Mouse (Mus musculus) kidney, embryonic 16.5 days (tissue): ENCODE measurements around the gene Atp10a. TPM values are rescaled to one million over a fixed set of nuclear protein-coding genes. Genes with fewer than 3 reads are reported as not detected.

Experiments used
- ATAC-seq: fragments of 200-750 bp; cut with Nextera tagmentation; 2 replicates; pipeline ENCODE4 v1.8.0; 2017; ENCODE audit warnings: moderate TSS enrichment; ENCODE audit not compliant: low FRiP score, low TSS enrichment
- H3K27ac ChIP-seq: fragments of 300-500 bp; sonication (generic); 2 replicates; pipeline ENCODE4 v1.5.1; 2014; ENCODE audit warnings: low read length
- H3K27me3 ChIP-seq: fragments of 300-500 bp; sonication (generic); 2 replicates; pipeline ENCODE4 v1.6.1; 2014; ENCODE audit warnings: low read length, control low read depth, mixed read lengths; ENCODE audit not compliant: insufficient read depth
- H3K36me3 ChIP-seq: fragments of 300-500 bp; sonication (generic); 2 replicates; pipeline ENCODE4 v1.6.1; 2014; ENCODE audit warnings: low read length, control low read depth, mixed read lengths; ENCODE audit not compliant: insufficient read depth
- H3K4me1 ChIP-seq: fragments of 300-500 bp; sonication (generic); 2 replicates; pipeline ENCODE4 v1.6.1; 2014; ENCODE audit warnings: low read length, control low read depth, mixed read lengths; ENCODE audit not compliant: insufficient read depth
- H3K4me2 ChIP-seq: fragments of 300-500 bp; sonication (generic); replicated peaks from 2 replicates; pipeline ENCODE4 v1.6.1; 2014; ENCODE audit warnings: low read depth, low read length
- H3K4me3 ChIP-seq: fragments of 300-500 bp; sonication (generic); 2 replicates; pipeline ENCODE4 v1.5.1; 2014; ENCODE audit warnings: mild to moderate bottlenecking, low read length
- H3K9ac ChIP-seq: fragments of 300-500 bp; sonication (generic); replicated peaks from 2 replicates; pipeline ENCODE4 v1.6.1; 2014; ENCODE audit warnings: low read length
- H3K9me3 ChIP-seq: fragments of 300-500 bp; sonication (generic); 2 replicates; pipeline ENCODE4 v1.6.1; 2016; ENCODE audit warnings: low read length, control low read depth
- WGBS: fragments of 180-500 bp; shearing (Covaris S2); extraction: QIAGEN DNeasy Blood & Tissue Kit; methylation state at CpG from one replicate; pipeline ENCODE4 v1.1.7; 2014; 5-methylcytosine and 5-hydroxymethylcytosine counted together
- polyA plus RNA-seq: library from polyadenylated mRNA; unstranded; fragments of >200 nt; fragmentation: Nextera tagmentation; extraction: Ambion mirVana; gene quantifications from 2 replicates; pipeline ENCODE4 v1.2.1, GENCODE M21; 2015

Gene Atp10a
- polyA plus RNA-seq, result 3.6 and 4.0 TPM in 2 replicates

DNA sequence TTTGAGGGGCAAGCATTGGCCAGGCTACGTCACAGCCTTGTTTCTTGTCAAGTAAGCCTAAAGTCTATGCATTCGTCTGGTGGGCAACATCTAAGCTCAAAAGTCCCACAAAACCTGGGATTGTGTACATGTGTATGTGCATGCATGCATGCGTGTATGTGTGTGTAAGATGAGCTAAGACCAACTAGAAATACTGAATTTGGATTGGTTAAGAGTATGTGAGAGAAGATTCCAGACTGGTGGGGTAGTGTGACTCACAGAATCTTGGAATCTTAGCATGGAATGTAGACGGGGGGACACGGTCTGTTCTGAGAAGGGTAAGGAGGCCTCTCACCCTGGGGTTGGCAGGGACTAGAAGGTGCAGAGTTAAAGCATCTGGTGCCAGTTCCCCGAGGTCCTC is at the start of gene Atp10a:
TSS of gene Atp10a (plus strand) at position 301 of the 400 bp plus-strand sequence.
- Histone ChIP-seq H3K27me3 (no peaks in the 10 kb centered on the region), H3K4me2 (no peak within 1 kb of the TSS), H3K9me3 (no peaks in the 10 kb centered on the region), H3K27ac (no peak within 1 kb of the TSS), H3K9ac (no peak within 1 kb of the TSS), H3K4me3 (no peak within 1 kb of the TSS), H3K36me3 (no peaks in the 10 kb centered on the region), H3K4me1 (peaks cover 7% of the 10 kb centered on the region; the same call in 1 of the 2 replicates)
- ATAC-seq, result no peak
- 81% methylated on average over 6 of the region's 6 CpGs for WGBS

DNA sequence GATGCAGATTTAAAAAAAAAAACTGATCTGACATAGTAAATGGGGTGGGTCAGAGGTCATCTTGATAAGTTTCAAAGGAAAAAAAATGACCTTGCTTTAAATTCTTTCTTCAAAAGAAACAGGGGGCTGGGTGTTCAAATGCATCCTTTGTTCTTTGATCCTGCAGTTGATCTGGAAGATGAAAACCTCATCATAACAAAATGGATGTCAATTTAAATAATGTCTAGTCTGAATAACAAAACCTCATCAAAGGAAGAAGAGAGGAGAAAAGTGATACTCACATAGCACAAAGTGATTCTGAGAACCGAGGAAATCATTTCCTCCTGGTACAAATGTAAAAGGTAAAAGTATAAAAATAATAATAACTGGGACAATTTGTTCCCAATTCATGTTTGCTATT is 37.9 kb upstream of the Atp10a start:
- H3K4me2 ChIP-seq, result no peak overlapping the region
- WGBS, result 44% methylated on average over 1 of the region's 1 CpGs
- no peaks in the 10 kb centered on the region for H3K4me1 ChIP-seq
- no peak overlapping the region for H3K9ac ChIP-seq
- no peak for ATAC-seq
- H3K9me3 ChIP-seq, result no peaks in the 10 kb centered on the region
- no peak overlapping the region for H3K27ac ChIP-seq
- H3K27me3 ChIP-seq, result no peaks in the 10 kb centered on the region
- H3K36me3 ChIP-seq, result no peaks in the 10 kb centered on the region
- no peak overlapping the region for H3K4me3 ChIP-seq

DNA sequence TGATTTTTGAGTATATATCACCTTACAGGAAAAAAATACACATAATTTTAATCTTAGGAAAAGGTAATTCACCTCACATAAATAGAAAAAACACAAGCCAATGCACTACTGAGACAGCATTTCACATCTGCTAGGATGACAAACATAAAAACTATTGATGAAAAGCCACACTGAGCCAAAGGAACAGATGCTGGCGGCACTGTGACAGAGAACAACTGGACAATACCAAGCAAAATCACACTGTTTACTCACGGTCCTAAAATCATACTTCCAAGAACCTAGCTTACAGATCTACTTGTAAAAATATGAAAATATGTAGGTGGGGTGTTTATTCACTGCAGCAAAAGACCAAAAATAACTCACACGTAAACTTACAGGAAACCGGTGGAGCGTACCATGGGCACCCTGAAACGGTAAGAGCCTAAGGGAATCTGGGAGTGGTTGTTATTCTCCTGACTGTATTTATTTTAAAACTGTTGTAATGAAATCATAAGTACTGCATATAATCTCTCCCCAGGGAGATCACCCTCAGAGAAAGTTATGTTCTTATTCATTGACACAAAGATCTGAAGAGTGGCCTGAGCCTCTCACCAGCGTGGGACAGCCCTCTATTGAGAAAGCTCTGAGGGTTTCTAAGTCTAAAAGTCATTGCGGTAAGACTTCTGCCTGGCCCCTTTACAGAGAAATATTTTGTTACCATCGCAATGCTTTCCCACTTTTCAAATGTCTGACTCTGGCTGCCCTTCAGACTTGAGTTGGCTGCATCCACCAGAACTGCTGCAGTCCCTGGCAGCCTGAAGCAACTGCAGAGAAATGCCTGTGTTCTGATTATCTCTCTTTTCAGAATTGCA is 29.4 kb upstream of the Atp10a start:
- Histone ChIP-seq H3K36me3 (no peaks in the 10 kb centered on the region), H3K9me3 (no peaks in the 10 kb centered on the region), H3K27me3 (no peaks in the 10 kb centered on the region), H3K4me1 (no peaks in the 10 kb centered on the region), H3K9ac (no peak overlapping the region), H3K4me3 (no peak overlapping the region), H3K27ac (no peak overlapping the region), H3K4me2 (no peak overlapping the region)
- 50% methylated on average over 9 of the region's 9 CpGs for WGBS
- no peak for ATAC-seq

DNA sequence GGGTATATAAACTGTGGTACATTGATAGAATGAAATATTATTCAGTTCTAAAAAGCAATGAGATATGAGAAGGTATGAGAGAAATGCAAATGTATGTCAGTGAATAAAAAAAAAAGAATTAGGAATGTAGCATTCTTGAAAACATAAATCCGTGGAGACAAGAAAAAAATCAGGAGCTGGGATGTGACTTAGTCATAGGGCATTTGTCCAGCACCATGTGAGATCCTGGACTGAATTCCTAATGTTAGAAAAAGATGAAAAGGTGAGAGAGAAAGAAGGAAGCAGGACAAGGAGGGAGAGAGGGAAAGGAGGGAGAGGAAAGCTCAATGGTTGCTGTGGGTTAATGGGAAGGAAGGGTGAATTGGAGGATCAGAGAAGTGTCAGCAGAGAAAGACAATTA is 28.6 kb upstream of the Atp10a start:
- no peak overlapping the region for H3K27ac ChIP-seq
- no peak overlapping the region for H3K4me3 ChIP-seq
- no peaks in the 10 kb centered on the region for H3K27me3 ChIP-seq
- no peaks in the 10 kb centered on the region for H3K4me1 ChIP-seq
- no peak for ATAC-seq
- no peaks in the 10 kb centered on the region for H3K9me3 ChIP-seq
- H3K36me3 ChIP-seq, result no peaks in the 10 kb centered on the region
- 64% methylated on average over 1 of the region's 1 CpGs for WGBS
- H3K4me2 ChIP-seq, result no peak overlapping the region
- no peak overlapping the region for H3K9ac ChIP-seq

DNA sequence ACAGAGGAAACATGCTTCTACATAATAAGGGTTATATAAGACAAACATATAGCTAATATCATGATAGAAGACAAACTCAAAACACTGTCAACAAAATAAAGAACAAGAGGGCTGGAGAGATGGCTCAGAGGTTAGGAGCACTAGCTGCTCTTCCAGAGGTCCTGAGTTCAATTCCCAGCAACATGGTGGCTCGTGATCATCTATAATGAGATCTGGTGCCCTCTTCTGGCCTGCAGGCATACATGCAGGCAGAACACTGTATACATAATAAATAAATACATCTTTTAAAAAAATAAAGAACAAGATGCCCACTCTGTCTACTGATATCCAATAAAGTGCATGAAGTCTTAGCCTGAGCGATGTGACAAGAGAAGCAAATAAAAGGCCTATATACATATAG is 26.7 kb upstream of the Atp10a start:
- H3K36me3 ChIP-seq, result no peaks in the 10 kb centered on the region
- no peaks in the 10 kb centered on the region for H3K4me1 ChIP-seq
- H3K27me3 ChIP-seq, result no peaks in the 10 kb centered on the region
- no peaks in the 10 kb centered on the region for H3K9me3 ChIP-seq
- no peak overlapping the region for H3K4me2 ChIP-seq
- ATAC-seq, result no peak
- H3K9ac ChIP-seq, result no peak overlapping the region
- H3K27ac ChIP-seq, result no peak overlapping the region
- H3K4me3 ChIP-seq, result no peak overlapping the region
- 85% methylated on average over 2 of the region's 2 CpGs for WGBS

DNA sequence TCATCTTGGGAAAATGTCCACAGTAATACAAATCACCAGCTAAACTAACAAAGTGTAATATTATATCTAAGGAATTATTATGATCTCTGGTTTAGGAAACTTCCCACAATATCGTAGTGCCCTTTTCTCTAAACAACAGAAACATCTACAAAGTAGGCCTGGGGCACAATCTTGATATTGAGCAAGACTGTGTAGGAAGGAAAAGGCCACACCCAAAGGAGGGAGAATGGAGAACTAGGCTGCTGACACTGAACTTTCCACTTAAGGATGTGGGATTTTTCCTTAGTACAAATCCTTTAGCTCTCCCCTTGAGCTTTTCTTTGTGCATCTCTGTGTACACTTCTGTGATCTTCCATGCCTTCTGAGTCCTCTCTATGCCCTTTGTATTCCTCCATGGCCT is 22.3 kb upstream of the Atp10a start:
- WGBS, result 74% methylated on average over 1 of the region's 1 CpGs
- Histone ChIP-seq H3K4me1 (no peaks in the 10 kb centered on the region), H3K27ac (no peak overlapping the region), H3K27me3 (no peaks in the 10 kb centered on the region), H3K9ac (no peak overlapping the region), H3K9me3 (no peaks in the 10 kb centered on the region), H3K4me3 (no peak overlapping the region), H3K36me3 (no peaks in the 10 kb centered on the region), H3K4me2 (no peak overlapping the region)
- no peak for ATAC-seq

DNA sequence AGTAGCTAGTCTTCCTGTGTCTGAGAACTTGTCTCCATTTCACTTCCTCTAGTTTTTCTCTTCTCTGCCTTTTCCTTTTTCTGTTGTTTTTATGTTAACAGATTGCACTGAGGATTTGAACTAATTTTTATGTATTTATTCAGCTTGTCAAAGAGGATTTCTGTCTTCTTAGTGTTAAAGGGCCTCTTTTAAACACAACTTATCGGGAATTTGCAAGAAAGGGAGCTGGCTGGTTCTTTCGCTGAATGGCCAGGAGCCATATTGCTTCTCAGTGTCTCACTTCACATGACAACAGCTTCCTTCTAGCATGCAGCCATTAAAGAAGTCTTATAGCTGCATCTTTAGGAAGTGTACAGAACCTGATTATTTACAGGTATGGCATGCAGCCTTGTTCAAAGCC is 16.3 kb upstream of the Atp10a start:
- Histone ChIP-seq H3K4me2 (no peak overlapping the region), H3K27ac (no peak overlapping the region), H3K27me3 (no peaks in the 10 kb centered on the region), H3K4me1 (no peaks in the 10 kb centered on the region), H3K4me3 (no peak overlapping the region), H3K36me3 (no peaks in the 10 kb centered on the region), H3K9me3 (no peaks in the 10 kb centered on the region), H3K9ac (no peak overlapping the region)
- no peak for ATAC-seq
- 83% methylated on average over 2 of the region's 2 CpGs for WGBS

DNA sequence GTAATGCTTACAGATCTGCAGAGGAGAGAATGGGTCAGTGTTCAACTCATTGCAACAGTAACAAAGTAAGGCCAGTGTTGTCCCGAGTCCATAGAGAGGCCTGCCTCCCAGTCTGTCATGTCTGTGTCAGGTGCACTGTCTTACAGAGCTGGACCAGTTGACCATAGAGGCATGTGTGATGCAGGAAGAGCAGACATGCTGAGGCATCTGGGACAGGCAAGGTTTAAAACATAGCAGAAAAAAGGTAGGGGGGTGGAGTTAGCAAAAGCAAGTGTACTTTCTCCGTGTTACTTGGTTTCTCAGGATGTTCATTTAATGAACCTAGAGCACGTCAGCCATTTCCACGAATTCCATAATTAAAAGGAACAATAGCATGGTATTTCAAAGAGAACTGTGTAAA is 15.5 kb upstream of the Atp10a start:
- Histone ChIP-seq H3K27ac (no peak overlapping the region), H3K9me3 (no peaks in the 10 kb centered on the region), H3K36me3 (no peaks in the 10 kb centered on the region), H3K4me3 (no peak overlapping the region), H3K4me2 (no peak overlapping the region), H3K9ac (no peak overlapping the region), H3K4me1 (no peaks in the 10 kb centered on the region), H3K27me3 (no peaks in the 10 kb centered on the region)
- ATAC-seq, result no peak
- WGBS, result 82% methylated on average over 4 of the region's 4 CpGs

DNA sequence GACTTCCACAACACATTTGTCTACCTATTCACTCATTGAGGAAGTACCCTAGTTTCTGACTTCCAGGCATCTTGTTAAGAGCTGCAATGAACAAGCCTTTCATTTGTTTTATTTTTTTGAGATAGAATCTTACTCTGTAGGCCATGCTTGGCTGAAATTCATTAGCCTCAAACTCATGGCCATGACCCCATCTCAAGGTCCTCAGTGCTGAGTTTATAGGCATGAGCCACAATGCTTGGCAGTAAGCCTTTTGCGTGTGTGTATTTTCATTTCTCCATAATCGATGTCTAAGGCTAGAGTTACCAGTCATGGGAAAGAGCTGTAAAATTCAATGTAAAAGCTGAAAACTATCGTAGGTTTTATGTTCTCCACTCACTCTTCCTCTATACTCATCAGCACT is 14.1 kb upstream of the Atp10a start:
- Histone ChIP-seq H3K27me3 (no peaks in the 10 kb centered on the region), H3K4me1 (no peaks in the 10 kb centered on the region), H3K9ac (no peak overlapping the region), H3K27ac (no peak overlapping the region), H3K36me3 (no peaks in the 10 kb centered on the region), H3K4me3 (no peak overlapping the region), H3K9me3 (no peaks in the 10 kb centered on the region), H3K4me2 (no peak overlapping the region)
- WGBS, result 87% methylated on average over 3 of the region's 3 CpGs
- no peak for ATAC-seq

DNA sequence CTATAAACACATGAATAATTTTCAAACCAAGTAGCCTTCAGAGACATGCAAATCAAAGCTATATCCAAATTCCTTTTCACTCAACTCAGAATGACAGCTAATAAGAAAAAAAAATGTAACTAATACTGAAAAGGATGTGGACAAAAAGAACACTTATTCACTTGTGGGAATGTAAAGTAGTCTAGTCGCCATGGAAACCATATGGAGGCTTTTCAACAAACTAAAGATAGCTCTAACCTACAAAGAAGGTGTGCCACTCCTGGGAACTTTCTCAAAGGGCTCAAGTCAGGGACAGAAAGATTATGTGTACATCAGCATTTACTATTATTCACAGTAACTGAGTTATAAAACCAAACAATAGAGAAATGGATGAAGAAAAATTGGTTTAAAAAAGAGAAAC is 8.6 kb upstream of the Atp10a start:
- H3K27me3 ChIP-seq, result no peaks in the 10 kb centered on the region

More for the DNA sequence above, 8.6 kb upstream of the Atp10a start:
- ATAC-seq, result no peak
- no peaks in the 10 kb centered on the region for H3K9me3 ChIP-seq
- no peak overlapping the region for H3K9ac ChIP-seq
- no peak overlapping the region for H3K27ac ChIP-seq
- no peaks in the 10 kb centered on the region for H3K36me3 ChIP-seq
- H3K4me1 ChIP-seq, result no peaks in the 10 kb centered on the region
- H3K4me2 ChIP-seq, result no peak overlapping the region
- no peak overlapping the region for H3K4me3 ChIP-seq
- 71% methylated on average over 1 of the region's 1 CpGs for WGBS
